Mouse (Mus musculus): ENCODE data around the gene Rasgrp3.
A peak's percentile ranks its signal among the peaks of the same experiment; 100 is the strongest.
"Not testable (repeated sequence)": the region's sequence is repeated elsewhere in the genome, so short reads cannot be mapped to it uniquely, and the experiment has no call there.

Rasgrp3 gene

DNA sequence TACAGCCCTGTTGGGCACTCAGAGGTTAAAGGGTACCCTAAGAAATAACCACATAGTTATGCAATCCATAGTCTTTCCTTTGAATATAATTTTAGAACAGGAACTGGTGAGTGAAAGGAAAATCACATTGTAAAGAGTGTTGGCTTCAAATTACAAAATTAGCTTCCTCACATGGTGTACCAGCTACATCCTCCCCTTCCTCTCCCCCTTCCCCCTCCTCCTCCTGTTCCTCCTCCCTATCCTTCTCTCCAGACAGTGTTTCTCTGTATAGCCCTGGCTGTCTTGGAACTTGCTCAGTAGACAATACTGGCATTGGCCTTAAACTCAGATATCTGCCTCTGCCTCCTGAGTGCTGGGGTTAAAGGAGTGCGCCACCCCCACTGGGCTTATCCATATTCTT is 26.1 kb downstream of the Rasgrp3 start:
- no peak for DNase-seq (ENCODE audit: low spot score in 2 of 2)

DNA sequence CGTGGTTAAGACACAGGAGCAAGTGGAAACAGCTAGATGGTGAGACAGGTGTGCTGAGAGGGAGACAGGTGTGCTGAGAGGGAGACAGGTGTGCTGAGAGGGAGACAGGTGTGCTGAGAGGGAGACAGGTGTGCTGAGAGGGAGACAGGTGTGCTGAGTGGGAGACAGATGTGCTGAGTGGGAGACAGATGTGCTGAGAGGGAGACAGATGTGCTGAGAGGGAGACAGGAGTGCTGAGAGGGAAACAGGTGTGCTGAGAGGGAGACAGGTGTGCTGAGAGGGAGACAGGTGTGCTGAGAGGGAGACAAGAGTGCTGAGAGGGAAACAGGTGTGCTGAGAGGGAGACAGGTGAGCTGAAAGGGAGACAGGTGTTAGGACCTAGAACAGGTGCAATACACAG is 27.5 kb downstream of the Rasgrp3 start:
- DNase-seq (ENCODE audit: low spot score in 2 of 2): not testable (repeated sequence)

DNA sequence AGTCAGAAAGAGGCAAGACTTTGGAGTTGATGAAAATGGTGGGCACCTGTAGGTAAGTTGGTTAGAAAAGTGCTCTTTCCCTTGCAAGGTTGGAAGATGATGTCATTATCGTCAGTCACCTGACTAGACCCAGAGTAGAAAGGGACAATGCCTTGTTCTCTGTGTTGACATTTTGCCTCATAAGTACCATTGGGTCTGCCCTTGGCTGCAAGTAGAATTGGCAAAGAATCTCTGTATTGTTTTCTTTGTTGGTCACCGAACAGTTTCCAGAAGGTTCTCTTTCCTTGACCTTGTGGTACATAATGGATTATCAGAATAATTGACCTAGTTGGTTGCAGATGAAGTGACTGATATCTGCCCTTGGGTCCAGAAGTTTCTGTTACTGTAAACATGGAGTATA is 27.9 kb downstream of the Rasgrp3 start:
- no peak for DNase-seq (ENCODE audit: low spot score in 2 of 2)

DNA sequence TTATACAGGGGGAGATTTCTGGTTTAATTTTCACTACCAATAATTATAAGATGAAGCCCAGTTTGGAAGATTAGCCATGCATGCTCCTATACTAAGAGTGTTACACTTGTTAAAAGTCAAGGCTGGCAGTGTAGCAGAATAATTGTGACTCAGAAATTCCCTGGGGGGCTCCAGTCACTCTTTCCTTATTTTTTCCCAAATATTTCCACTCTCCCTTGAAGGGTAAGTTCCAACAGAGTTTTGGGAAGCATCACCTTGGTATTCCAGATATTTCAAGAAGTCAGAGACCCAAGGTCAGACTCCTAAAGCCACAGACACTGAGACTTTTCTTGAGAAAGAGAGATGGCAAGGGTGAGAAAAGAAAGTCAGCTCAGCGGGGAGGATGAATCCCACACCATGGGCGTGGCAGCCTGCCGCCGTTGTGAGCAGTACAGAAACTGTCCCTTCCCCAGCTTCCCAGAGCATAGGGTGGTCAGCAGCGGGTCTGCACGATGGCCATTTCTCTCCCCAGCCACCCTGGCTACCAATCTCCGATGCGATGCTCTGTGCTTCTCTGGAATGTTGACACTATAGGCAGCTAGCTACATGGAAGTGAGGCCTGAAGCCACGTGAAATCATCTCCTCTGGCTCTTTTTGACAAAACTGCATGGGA is 28.8 kb downstream of the Rasgrp3 start:
- DNase-seq (ENCODE audit: low spot score in 2 of 2): peak in 1 of 2 experiments; percentile 21

DNA sequence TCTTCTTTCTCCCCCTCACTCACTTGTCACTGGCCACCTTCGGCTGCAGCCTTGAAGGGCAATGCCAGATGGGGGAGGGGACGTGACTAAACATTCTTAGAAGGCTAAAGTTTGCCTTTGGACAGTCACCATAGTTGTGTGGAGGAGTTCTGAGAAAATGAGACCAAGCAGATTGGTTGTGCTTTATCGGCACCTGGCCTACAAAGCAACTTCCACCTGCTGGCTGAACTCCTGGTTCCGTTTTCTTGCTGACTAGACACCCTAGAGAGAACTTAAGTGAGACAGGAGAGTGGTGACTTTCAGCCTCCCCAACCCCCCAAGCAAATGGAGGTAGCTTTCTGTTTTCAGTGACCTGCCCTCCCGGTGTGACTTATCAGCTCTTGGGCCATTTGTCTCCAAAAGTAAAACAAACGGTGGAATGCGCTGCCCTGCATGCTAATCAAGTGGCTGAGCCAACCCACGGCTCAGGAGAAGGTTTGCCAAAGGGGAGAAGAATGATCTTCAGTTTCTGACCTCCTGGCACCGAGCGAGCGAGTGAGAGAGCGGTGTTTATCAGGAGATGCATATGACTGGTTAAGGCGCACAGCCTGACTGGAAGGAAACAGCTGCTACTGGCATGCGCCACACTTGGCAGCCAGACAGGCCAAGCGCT is 29.4 kb downstream of the Rasgrp3 start:
- DNase-seq (ENCODE audit: low spot score in 2 of 2): peak; percentile 34 to 73

DNA sequence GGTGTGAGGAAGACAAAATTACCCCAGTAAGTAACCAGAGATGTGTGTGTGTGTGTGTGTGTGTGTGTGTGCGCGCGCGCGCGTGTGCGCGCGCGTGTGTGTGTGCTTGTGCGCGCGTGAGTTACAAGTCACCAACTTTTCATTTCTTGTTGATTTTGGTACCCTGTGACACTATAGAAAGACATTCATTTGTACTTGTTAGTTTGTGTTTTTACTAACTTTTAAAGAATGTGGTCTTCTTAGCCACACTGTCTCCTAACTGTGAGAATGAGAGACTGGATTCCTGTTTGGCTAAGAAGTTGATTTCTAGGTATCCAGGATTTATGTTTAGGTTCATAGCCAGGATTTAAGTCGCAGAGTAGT is 29.9 kb downstream of the Rasgrp3 start:
- no peak for DNase-seq (ENCODE audit: low spot score in 2 of 2)

DNA sequence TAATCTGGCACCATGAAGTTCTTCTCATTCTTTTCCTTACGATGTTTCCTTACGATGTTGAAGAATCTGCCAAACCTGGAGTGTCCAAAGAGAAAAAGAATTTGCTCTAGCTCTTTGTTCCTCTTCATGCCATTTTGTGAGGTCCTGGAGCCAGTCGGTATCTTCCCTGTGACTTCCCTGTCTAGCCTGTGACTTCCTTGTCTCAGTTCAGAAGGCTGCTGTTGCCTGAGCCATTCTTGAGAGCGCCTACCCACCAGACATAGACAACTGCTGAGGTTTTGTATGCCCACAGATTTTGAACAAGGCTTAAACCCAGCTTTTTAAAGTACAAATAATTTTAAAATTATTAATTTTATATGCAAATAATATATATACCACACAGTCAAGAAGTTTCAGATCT is 31.3 kb downstream of the Rasgrp3 start:
- DNase-seq (ENCODE audit: low spot score in 2 of 2): no peak

DNA sequence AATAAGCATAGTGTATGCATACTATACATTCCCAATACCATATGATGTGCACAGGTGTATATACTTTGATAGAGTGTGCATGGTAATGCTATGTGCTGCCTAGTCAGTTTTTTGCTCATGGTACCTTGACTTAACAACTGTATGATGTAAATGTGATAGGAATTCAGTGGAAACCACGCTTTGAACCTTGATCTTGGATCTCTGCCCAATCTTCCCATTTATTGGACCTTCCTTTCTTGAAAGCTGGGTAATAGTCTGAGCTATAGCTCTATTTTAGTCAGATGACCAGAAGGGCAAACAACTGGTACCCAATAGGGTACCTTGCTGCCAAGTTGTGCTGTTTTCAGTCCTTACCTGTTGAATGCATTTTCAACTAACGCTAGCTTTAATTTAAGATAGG is 31.8 kb downstream of the Rasgrp3 start:
- DNase-seq (ENCODE audit: low spot score in 2 of 2): no peak

DNA sequence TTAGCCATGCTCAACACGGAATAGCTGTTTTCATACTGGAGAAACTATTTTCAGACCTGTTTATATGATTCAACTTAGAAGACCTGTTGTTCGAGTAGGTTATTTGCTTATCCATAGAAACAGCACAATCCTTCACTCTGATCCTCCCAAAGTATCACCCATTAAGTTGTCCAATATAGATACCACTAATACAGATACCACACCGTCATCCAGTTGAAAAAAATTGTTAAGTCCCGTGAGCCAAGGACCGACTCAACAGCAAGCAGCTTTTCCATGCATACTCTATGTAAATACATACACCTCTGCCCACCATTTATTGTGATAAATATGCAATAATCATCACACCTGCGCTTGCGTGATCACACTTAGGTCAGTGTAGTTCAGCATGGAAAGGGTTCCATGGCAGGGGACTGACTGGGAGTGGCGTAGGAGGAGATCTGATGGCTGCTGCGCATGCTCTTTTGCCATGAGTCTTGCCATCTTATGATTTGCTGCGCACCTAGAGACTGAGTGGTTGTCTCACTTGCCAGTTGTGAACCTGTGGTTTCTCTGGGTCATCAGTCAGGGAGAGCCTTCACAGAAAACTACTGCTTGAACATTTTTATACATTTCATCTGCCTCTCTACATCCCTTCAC is 32.9 kb downstream of the Rasgrp3 start:
- DNase-seq (ENCODE audit: low spot score in 2 of 2): no peak

DNA sequence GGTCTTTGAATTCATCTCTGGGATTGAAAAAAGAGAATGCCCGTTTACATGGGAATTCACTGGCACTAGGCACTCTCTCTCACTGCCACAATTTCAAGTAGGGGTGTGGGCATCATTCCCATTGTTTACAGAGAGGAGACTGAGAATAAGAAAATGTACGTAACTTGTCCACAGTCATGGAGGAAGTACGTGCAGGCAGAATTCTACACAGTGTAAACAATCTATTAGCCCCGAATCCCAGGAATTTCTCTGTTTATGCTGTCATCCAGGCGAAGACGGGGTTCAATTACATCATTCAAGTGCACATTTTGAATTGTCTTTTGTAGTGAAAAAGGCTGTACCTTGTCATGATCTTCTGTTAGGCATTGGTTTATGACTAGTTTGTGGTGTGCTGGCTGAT is 34.6 kb downstream of the Rasgrp3 start:
- no peak for DNase-seq (ENCODE audit: low spot score in 2 of 2)

DNA sequence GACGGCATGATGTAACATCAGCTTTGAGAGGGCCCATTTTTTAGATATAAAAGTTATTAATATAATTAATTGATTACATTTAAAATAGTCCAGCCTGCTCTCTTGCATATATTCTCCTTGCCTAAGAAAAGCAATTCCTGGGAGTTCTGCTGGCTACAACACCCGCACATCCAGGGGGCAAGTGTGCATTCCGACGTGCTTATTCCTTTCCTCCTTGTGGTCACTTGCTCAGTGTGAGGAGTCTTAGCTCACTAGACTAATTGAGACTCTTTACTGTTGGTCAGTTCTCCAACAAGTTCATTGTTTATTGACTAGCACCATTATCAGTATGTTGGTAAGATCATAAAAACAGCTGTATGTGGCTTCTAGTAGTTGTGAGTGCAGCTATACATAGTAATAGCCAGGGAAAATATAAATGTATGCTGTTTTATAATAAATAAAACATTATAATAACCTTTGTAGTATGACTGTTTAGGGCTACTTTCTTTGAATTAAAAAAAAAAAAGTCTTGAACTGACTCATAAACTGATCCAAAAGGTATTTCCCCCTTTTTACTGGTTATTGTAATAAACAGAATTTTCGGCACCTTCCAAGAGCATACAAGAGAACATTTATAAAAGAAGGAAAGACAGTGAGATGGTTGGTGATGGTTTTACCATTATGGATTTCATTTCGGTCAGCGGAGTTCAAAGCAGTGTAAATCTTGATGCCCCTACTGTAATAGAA is 35.4 kb downstream of the Rasgrp3 start:
- no peak for DNase-seq (ENCODE audit: low spot score in 2 of 2)

DNA sequence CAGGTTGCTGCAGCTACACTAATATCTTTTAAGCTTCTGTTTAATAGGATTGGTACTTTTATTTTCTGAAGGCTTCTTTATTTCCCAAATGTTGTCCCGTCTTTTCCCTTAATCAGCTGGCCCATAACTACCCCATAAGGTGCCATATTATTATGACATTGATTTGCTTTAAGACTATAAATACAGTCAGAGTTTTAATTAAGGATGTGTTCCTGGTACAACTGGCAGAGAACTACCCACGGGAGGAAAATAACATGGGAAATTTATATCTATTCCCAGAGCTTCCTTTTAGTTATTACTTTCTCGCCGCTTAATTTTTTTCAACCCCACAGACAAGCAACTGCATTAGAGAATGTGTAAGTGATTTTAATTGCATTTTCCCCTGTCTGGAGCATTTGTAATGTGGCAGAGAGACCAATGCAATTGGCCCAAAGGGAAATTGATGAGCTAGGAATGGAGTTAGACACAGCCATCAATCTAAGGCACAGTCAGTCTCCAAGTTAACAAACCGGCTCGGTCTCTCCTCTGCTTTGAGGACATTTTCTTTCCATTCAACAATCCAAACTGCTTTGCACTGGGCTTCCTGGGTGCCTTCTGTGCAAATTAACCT is 36.1 kb downstream of the Rasgrp3 start:
- no peak for DNase-seq (ENCODE audit: low spot score in 2 of 2)

DNA sequence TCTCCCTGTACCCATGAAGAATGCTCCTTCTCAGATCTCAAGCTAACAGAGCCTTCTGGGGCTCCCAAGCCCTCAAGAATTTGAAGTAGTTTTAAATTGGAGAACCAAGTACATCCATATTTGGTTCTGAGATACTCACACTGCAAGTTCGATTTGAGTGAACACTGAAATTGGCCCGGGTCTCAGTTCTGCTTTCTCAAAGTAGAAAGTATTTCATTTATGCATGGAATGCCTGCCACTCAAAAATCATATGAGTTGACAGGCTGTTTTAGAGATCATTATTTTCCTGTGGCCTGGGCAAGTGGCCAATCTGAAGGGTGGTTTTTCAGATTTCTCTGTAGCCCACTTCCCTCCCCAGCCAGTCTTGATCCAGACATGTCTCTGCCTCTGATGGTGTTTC is 36.7 kb downstream of the Rasgrp3 start:
- peak in 1 of 2 experiments; percentile 20 for DNase-seq (ENCODE audit: low spot score in 2 of 2)

DNA sequence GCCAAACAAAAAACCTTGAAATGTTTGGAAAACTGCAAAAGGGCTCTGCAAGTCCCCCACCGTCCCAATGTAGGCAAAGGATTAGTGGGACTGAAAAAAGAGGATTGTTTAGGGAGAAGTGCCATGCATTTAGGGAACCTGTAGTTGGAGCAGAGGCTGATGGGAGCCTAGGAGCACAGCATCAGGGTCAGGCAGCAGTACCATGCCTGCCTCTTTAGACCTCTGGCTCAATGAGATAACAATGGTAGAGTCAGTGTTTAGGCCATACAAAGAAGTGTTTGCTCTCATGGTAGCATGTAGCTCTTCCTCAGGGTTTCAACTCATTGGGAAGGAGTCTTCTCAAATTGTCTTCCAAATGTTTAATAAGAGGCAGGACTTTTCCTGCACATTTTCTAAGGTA is 40.3 kb downstream of the Rasgrp3 start:
- DNase-seq (ENCODE audit: low spot score in 2 of 2): no peak

DNA sequence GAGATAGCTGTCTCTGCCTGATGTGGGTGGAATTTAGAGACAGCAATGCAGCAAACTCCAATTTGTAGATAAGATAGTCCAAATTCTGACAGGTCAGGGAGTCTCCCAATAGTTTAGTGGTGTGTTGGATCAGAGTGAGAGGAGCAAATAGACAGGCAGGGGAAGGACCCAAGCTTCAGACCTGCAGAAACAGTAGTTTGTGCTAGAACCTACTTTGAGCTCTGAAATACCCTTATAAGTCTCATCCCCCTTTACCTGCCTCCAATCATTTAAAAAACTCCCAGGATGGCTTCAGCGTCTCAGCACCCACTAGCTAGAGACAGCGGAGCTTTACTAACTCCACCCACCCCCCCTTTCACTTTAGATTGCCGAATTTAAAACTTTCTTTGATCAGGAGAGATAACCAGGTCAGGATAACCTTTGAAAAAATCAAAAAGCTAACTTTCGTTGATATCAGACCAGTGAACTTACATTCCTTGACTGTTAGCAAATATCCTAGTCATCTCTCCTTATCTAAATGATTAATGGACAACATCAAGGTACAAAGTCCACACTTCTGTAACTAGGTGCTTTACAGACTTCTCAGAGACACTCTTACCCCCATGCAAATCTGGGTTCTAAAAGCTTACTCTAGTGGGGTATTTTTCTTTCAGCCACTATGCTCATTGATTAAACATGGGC is 41.2 kb downstream of the Rasgrp3 start:
- DNase-seq (ENCODE audit: low spot score in 2 of 2): no peak

DNA sequence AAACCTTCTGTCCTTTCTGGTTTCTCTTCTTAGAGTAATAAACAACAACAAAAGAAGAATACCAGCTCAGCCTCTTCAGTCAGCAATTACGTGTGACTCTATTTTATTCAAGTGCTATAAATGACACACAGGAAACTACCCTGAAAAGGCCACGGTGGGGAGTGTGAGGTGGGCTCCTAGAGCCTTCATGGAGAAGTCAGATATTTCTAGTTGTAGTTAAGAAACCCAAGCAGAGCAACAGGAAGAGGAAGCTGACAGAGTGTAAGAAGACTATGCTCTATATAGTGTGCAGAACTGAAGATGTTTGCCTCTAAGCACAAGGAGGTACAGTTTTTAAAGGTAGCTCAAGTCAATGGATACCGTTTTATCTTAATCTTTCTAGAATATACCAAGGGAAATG is 42.0 kb downstream of the Rasgrp3 start:
- no peak for DNase-seq (ENCODE audit: low spot score in 2 of 2)

DNA sequence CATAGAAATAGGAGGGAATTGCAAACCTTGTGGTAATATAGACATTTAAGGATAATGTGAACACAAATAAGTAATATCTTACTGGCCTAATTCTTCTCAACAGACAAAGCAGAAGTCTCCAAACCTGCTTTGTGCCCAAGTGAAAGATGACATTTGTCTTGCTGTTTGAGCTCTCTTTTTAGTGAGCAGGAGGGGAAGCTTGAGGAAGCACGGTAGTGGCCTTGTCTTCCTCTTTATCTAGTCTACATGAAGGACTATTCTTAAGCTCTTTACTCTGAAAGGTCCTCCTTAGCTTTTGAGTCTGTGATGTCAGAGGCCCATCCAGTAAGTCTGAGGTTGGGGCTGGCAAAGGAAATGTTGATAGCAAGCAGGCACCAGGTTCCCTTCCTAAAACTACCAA is 43.1 kb downstream of the Rasgrp3 start:
- DNase-seq (ENCODE audit: low spot score in 2 of 2): no peak

DNA sequence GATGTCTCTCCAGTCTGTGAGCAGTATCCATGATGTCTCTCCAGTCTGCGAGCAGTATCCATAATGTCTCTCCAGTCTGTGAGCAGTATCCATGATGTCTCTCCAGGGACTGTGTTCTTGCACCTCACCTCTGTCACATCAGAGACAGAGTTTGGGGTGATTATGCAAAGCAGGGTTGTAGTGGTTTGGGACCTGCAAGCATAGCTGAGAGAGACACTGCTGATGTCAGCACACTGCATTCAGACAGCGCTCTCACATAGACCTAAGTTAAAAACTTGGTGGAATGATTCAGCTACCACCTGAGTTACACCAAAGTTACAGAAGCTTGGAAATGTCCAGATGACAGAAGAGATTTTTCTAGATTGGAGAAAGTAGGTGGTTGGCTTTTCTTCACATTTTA is 44.0 kb downstream of the Rasgrp3 start:
- DNase-seq (ENCODE audit: low spot score in 2 of 2): no peak

DNA sequence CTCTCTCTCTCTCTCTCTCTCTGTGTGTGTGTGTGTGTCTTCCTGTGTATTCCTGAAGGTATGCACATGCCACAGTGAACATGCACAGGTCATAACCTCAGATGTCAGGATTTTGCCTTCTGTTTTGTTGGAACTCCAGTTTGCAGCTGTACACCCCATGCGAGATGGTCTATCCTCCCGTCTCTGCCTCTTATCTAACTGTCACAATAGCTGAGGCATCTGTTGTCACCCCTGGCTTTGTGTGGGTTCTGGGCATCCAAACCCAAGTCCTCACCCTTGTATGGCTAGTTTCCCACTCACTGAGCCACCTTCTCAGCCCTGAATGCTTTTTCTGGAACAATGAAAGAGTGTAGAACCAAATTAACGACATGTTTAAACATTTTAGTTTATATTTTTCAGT is 44.7 kb downstream of the Rasgrp3 start:
- no peak for DNase-seq (ENCODE audit: low spot score in 2 of 2)

DNA sequence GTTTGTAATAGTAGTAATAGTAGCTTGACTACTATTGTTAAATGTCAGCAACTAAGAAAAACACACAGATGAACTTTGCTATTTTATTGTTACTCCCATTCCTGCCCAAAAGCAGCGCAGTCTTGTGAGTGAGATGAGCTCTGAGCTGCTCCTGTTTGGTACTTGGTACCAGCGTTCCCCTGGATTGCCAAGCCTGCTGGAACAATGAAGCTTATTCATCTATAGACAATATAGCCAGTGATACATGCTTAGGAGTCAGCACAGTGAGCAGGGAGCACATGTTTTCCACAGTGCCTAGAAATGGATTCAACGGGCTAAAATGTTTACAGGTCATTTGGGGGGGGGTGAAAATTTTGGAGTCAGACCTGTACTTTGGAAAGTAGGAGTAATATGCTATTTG is 50.5 kb downstream of the Rasgrp3 start:
- no peak for DNase-seq (ENCODE audit: low spot score in 2 of 2)

DNA sequence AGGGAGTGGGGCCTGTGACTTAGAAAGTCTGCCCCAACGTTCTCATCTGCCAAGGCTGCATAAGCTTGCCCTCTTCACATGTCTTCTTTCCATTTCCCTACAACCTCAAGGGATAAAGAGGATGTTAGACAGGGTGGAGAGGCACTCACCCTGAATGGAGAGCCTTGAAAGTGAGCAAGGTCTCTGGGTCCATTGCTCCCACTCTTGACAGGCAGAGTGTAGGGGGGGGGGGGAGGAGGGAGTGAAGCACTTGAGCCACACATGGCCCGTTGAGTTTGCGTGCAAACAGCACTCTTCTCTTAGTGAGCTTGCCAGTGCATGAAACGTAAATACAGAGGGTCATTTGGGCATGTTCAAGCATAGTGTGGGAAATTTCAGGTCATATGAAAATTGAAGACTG is 59.5 kb downstream of the Rasgrp3 start:
- DNase-seq (ENCODE audit: low spot score in 2 of 2): no peak

DNA sequence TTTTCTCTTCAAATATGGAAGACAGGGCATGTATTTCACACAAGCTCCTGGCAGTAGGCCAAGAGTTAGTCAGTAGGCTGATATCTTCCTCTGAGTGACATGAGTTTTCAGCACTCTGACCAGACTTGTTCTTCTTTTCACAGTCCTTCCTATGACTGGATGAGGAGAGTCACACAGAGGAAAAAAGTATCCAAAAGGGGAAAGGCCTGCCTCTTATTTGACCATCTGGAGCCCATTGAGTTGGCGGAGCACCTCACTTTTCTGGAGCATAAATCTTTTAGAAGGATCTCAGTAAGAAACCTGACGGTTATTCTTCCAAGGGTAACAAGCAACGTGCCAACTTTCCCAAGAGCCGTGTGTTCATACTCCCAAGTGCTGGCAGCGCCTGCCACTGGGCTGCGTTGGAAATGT is 62.5 kb downstream of the Rasgrp3 start:
- DNase-seq (ENCODE audit: low spot score in 2 of 2): no peak
